8 mouse cellular contexts compared by ENCODE assay signal in the genomic region with DNA sequence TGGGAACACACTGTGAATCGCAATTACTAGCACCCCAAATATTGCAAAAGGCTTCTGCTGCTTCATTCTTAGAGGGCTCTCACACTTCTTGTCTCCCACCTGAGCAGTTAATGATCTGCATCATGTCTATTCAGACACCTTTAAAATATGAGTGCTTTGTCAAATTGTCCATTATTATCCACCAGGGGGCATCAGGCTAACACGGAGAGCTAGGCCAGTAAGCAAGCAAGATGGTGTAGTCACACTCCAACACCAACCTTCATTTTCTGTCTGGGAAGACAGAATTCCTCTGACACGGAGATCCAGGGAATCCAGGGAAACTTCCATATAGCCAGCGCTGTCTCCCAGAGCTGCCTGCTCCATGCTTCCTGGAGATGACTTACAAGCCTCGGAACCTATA.
DNase-seq lines count a peak whose midpoint lies in the region; ATAC-seq and TF ChIP-seq lines count a peak whose summit lies in the region.

No protein-coding gene starts in this region.

- TF ChIP-seq RAD21 in MEL (IDR thresholded peaks at IDR 0.05; ENCODE audit: low read depth, low read length), result peak; percentile 52

- no peak overlapping the region for H3K4me3 ChIP-seq in heart, postnatal 0 days (ENCODE audit: low read depth, low read length)
- no peak overlapping the region for H3K4me3 ChIP-seq in heart, embryonic 10.5 days
- H3K4me3 ChIP-seq in MEL (ENCODE audit: control insufficient read depth in 1 of 2, insufficient read depth in 1 of 2, low read depth in 2 of 2, low read length in 2 of 2), result no peak overlapping the region
- no peak overlapping the region for H3K4me3 ChIP-seq in forebrain, embryonic 10.5 days

- H3K79me2 ChIP-seq in MEL (ENCODE audit: control insufficient read depth, insufficient read depth, low read length, poor library complexity), result no peaks in the 10 kb centered on the region

- TF ChIP-seq POLR2A in MEL (IDR thresholded peaks at IDR 0.05; ENCODE audit: control insufficient read depth in 1 of 2, insufficient read depth in 1 of 2, low read depth in 1 of 2, low read length in 2 of 2, poor library complexity in 1 of 2), result no peak

- peak; percentile 43 for DNase-seq in heart, postnatal 0 days (ENCODE audit: low spot score)
- DNase-seq in heart, embryonic 10.5 days (ENCODE audit: low spot score), result no peak
- peak; percentile 67 for DNase-seq in 3T3-L1 (ENCODE audit: low read depth, low spot score)
- DNase-seq in MEL (ENCODE audit: low read depth, low spot score), result peak; percentile 57
- peak; percentile 10 for DNase-seq in embryo, embryonic 9.5 days (ENCODE audit: extremely low spot score)
- DNase-seq in retina, embryonic 14.5 days (ENCODE audit: low spot score), result peak; percentile 75
- no peak for DNase-seq in right cerebral cortex, postnatal 25 days
- DNase-seq in forebrain, embryonic 10.5 days (ENCODE audit: extremely low spot score, low spot score), result no peak

- no peak overlapping the region for H3K4me2 ChIP-seq in heart, postnatal 0 days (ENCODE audit: low read depth, low read length)

- no peak overlapping the region for H3K27ac ChIP-seq in heart, postnatal 0 days (ENCODE audit: low read depth)
- no peak overlapping the region for H3K27ac ChIP-seq in heart, embryonic 10.5 days
- no peak overlapping the region for H3K27ac ChIP-seq in MEL (ENCODE audit: control insufficient read depth, low read depth, low read length)
- no peak overlapping the region for H3K27ac ChIP-seq in forebrain, embryonic 10.5 days

- peak; percentile 65 for TF ChIP-seq CTCF in heart, postnatal 0 days (IDR thresholded peaks at IDR 0.05; ENCODE audit: low read depth)
- TF ChIP-seq CTCF in MEL (IDR thresholded peaks at IDR 0.05 in 2 of 3, conservative IDR thresholded peaks at IDR 0.05 in 1 of 3; ENCODE audit: control insufficient read depth in 1 of 3, insufficient read depth in 1 of 3, low read depth in 2 of 3, low read length in 3 of 3, poor library complexity in 1 of 3, severe bottlenecking in 1 of 3), result peak; percentile 56 to 68 (median 62)

- no peaks in the 10 kb centered on the region for H3K9me3 ChIP-seq in heart, postnatal 0 days (replicated peaks; ENCODE audit: control insufficient read depth, low read length)
- H3K9me3 ChIP-seq in heart, embryonic 10.5 days, result no peaks in the 10 kb centered on the region
- no peaks in the 10 kb centered on the region for H3K9me3 ChIP-seq in MEL (replicated peaks; ENCODE audit: insufficient read depth, low read length)
- no peaks in the 10 kb centered on the region for H3K9me3 ChIP-seq in forebrain, embryonic 10.5 days

- no peak overlapping the region for H3K9ac ChIP-seq in heart, postnatal 0 days (replicated peaks; ENCODE audit: low read depth, low read length)
- H3K9ac ChIP-seq in MEL (ENCODE audit: control insufficient read depth, low read depth, low read length, poor library complexity, severe bottlenecking), result no peak overlapping the region

- no peak for ATAC-seq in heart, postnatal 0 days (ENCODE audit: insufficient read depth, low read depth)

- TF ChIP-seq EP300 in heart, postnatal 0 days (IDR thresholded peaks at IDR 0.05; ENCODE audit: low read depth), result no peak
- no peak for TF ChIP-seq EP300 in MEL (IDR thresholded peaks at IDR 0.05; ENCODE audit: low read depth in 1 of 2, low read length in 2 of 2)

- H3K4me1 ChIP-seq in heart, postnatal 0 days (ENCODE audit: control insufficient read depth, insufficient read depth), result no peaks in the 10 kb centered on the region
- peaks cover 9% of the 10 kb centered on the region; the same call in 1 of the 2 replicates for H3K4me1 ChIP-seq in heart, embryonic 10.5 days
- no peaks in the 10 kb centered on the region; a peak in 1 of 4 replicates for H3K4me1 ChIP-seq in MEL (ENCODE audit: control insufficient read depth in 1 of 2, insufficient read depth in 2 of 2, low read length in 2 of 2)
- H3K4me1 ChIP-seq in forebrain, embryonic 10.5 days, result no peaks in the 10 kb centered on the region

- H3K27me3 ChIP-seq in heart, postnatal 0 days (ENCODE audit: control insufficient read depth, insufficient read depth, low read length), result no peaks in the 10 kb centered on the region
- H3K27me3 ChIP-seq in heart, embryonic 10.5 days (ENCODE audit: insufficient read depth, poor library complexity, severe bottlenecking), result no peaks in the 10 kb centered on the region
- no peaks in the 10 kb centered on the region for H3K27me3 ChIP-seq in MEL (ENCODE audit: control insufficient read depth in 1 of 2, insufficient read depth in 2 of 2, low read length in 2 of 2)
- no peaks in the 10 kb centered on the region for H3K27me3 ChIP-seq in forebrain, embryonic 10.5 days (ENCODE audit: poor library complexity, severe bottlenecking)

- peaks cover 55% of the 10 kb centered on the region for H3K36me3 ChIP-seq in heart, postnatal 0 days (replicated peaks; ENCODE audit: control insufficient read depth, insufficient read depth, low read length)
- peaks cover 70% of the 10 kb centered on the region for H3K36me3 ChIP-seq in heart, embryonic 10.5 days
- H3K36me3 ChIP-seq in MEL (ENCODE audit: control insufficient read depth in 1 of 2, insufficient read depth in 2 of 2, low read length in 2 of 2), result peaks cover 5 to 33% of the 10 kb centered on the region in 2 experiments
- H3K36me3 ChIP-seq in forebrain, embryonic 10.5 days (replicated peaks), result peaks cover 96% of the 10 kb centered on the region

- WGBS in heart, postnatal 0 days, result 68% methylated on average over 5 of the region's 5 CpGs
- 77% methylated on average over 5 of the region's 5 CpGs for WGBS in heart, embryonic 10.5 days
- 81% methylated on average over 5 of the region's 5 CpGs for WGBS in forebrain, embryonic 10.5 days

TF ChIP-seq in MEL, 35 proteins besides CTCF, POLR2A, EP300 and RAD21:
- TF ChIP-seq GABPA (IDR thresholded peaks at IDR 0.05; ENCODE audit: low read depth, low read length) (no peak), UBTF (IDR thresholded peaks at IDR 0.05; ENCODE audit: borderline replicate concordance, insufficient read depth, low read depth, low read length) (no peak), ZC3H11A (IDR thresholded peaks at IDR 0.05; ENCODE audit: low read depth, low read length) (peak; percentile 29; the same call in 1 of the 2 replicates), SMC3 (IDR thresholded peaks at IDR 0.05; ENCODE audit: low read depth, low read length) (peak; percentile 64), TAL1 (IDR thresholded peaks at IDR 0.05; ENCODE audit: low read length) (no peak), USF1 (IDR thresholded peaks at IDR 0.05; ENCODE audit: low read depth, low read length) (no peak)
TF ChIP-seq in MEL: peak in this region for 2.

Comparison
In these comparisons a context has a peak if more than half of its experiments do, and no peak if none do; other contexts are left out.
1. DNase-seq: peak in heart, postnatal 0 days (single experiment), 3T3-L1 (single experiment), MEL (single experiment), embryo, embryonic 9.5 days (single experiment) and retina, embryonic 14.5 days (single experiment); none in heart, embryonic 10.5 days (single experiment), right cerebral cortex, postnatal 25 days (single experiment) and forebrain, embryonic 10.5 days (single experiment).